Mouse (Mus musculus) layer of hippocampus, postnatal 25 days (tissue): ENCODE results near the gene Syt9. TPM values are rescaled to one million over a fixed set of nuclear protein-coding genes. Genes with fewer than 3 reads are reported as not detected.
"Not testable (repeated sequence)": the region's sequence is repeated elsewhere in the genome, so short reads cannot be mapped to it uniquely, and the experiment has no call there.

ENCODE experiments used
- DNase-seq, 2 experiments: peaks; one replicate each; pipeline ENCODE4 v3.0.0; 2022; ENCODE audit warnings: mixed read lengths in 2 of 2, low spot score in 1 of 2; ENCODE audit errors: extremely low spot score in 1 of 2
- total RNA-seq, 2 experiments: library from RNA; stranded (reverse); gene quantifications; 2 replicates each; pipeline ENCODE4 v1.2.3; 2021

Syt9 gene
- total RNA-seq, 2 experiments from 2014 or later: 3.7 to 5.9 TPM

DNA sequence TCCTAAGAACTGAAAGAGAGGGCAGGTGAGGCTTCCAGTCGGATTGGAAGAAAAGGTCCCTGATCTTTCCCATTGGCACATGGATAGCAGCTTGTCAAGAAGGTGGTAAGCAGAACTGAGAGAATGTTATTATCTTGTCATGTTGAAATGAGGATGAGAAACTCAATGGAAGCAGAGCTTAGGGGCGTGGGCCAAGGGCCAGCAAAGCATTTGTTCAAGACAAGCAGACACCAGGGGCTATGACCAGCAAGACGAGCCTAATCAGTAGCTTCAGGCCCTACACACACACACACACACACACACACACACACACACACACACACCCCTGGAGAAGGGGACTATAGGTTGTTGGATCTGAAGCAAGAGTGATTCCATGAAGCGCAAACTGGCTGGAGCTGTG, 90.6 kb downstream of the Syt9 start:
- DNase-seq: no peak

DNA sequence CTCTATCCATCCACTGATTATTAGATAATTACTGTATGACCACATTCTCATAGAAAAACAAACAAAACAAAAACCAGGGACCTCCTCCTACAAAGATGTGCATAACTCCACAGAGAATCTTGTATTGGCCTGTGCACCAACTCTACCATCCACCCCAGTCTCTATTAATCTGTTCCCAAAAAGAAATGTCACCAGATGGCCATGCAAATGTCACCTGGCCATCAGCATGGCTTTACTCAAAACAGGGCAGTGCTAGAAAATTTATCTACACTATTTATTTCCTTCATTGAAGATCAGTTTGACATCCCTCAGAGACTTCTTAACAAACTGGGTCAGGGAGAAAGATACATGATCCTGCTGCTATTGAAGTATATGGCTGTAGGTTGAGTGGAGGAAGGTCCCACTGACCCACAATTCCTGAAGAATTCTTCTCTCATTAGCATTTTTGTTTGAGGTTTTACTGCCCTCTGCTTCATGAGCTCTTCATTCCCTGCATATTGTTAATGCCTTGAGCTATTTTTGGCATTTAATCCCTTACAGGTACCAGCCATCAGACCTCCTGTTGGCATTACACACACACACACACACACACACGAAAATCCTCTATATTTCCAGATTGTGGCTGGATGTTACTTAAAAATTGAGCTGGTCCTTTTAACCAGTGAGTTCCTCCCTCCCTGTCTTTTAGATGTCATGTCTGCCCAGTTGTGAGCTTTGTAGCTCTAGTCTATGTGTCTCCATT, 91.3 kb downstream of the Syt9 start:
- DNase-seq: no peak

DNA sequence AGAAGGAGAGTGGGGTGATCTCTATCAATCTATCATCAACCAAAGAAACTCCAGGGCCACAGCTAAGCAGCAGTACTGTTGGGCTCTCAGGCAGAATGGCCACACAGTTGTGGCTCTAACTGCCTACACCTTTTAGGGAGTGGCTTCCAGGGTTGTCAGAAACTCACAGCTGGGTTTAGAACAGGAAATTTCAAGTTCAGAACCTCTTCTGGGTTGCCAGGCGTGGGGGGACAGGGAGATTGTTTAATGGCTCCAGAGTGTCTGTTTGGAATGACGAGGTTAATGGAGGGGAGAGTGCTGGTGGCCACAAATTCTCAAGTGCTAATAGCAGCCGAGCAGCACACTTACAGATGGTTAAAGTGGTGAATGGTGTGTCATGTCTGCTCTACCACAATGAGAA, 92.4 kb downstream of the Syt9 start:
- no peak for DNase-seq

DNA sequence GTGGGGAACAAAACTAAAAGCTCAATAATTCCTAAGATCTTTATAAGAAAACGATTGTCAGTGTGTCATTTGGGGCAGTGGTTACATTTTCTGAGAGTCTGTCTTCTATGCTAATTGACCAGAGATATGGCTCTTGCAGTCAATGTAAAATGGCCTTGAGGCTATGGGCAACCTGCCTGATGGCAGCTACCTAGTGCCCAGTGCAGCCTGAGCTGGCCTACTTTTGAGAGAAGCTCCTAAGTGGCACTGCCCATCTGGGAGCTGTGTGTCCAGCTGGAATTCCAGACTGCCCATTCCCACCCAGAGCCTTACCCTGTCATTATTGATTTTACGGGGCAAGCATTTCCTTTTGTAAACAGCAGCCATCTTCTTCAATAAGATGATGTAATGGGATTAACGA, 94.6 kb downstream of the Syt9 start:
- DNase-seq: no peak

DNA sequence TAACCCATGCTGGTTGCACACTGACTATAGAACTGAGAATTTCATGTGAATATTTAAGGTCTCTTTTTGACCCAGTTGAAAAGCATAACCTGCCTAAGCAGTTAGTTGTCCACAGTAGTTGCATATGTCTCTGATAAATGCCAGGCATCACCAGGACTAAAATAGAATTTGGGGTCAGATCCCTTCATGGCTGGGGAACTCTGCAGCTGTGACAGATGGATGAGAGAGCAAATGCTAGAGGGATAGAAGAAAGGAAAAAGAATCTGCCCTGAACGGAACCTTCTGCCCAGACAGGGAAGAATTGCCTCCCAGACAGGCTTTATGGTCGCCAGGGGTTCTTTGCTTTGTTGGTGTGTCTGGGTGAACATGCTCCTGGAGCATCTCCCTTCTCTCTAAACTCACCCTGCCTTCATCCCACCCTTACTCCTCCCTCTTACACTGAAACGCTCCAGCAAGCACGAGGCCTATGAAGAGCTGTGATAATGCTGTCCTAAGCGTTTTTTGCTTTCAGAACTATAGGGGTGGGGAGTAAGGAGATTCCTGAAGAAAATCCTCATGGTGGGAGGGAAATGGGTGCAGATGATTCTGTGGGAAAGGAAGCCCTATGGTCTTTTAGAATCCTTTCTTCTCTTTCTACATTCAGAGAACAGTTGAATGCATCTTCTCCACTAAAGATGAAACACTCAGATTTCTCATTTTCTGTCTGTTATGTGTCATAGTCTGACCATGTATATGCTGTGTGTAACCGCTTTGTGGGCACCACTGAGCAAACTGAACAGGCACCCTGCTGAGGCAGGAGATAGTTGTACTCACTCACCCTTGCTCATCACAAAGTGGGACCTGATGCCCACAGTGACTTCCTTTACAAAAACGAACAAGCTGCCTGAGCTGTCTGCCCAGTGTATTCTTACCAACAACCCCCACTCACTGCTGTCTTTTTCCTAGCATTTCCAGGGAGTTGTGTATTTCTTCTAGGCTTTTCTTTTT, 108.7 kb downstream of the Syt9 start:
- no peak for DNase-seq

DNA sequence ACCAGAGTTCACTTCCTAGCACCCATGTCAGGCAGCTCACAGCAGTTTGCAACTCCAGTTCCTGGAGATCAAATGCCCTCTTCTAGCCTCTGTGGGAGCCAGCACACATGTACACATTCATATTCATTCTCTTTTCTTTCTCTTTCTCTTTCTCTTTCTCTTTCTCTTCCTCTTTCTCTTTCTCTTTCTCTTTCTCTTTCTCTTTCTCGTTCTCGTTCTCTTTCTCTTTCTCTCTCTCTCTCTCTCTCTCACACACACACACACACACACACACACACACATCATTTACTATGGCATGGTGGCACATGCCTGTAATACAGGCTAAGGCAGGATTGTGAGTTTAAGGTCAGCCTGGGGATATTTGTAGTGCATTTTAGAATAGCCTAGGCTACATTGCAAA, 115.2 kb downstream of the Syt9 start:
- not testable (repeated sequence) for DNase-seq

DNA sequence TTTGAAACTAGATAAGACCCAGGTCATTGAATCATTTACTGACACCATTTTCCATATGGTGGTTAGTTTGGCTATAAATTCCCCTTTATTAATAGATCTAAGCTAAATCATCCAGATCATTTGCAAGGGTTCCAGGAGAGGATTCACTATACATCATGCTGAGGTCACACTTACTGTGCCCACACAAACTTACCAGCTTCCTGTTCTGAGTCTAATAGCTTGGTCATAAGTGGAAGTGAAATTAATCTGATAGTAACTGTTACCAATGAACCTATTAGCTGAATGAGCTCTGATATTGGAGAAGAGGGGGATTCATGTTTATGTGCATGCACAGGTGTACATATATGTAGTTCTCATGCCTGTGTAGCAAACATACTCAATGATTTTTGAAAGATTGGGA, 124.9 kb downstream of the Syt9 start:
- no peak for DNase-seq

DNA sequence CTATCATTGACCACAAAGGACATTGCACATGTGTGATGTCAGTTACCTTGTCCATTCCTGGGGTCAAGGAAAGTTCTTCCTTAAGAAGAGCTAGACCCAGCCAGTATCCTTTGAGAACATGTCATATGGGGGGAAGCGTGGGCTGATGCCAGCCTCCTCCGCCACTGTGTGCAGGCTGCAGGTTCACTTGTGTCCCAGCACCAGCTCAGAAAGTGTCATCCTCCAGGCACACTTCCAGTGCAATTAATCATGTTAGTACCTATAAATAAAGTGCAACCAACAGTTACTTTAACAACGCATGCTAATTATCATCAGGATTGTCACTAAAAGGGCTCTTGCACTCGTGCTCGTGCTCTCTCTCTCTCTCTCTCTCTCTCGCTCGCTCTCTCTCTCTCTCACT, 126.4 kb downstream of the Syt9 start:
- DNase-seq: no peak

DNA sequence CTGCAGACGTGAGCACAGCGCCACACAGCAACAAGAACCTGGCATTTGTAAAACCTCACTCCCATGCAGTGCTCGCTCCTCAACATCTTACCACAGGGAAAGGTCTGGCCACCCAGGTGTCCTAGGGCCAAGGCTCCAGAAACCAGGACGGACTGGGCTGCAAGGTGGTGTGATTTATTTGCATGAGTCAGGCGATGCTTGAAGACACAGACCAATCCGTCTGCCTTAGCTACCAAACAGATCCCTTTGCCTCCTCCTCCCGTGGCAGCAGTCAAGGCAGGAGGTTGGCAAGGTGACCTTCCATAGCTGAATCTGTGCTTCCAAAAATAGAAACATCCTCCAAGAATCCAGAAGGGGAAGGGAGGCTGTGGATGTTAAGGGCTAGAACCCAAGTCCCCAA, 130.1 kb downstream of the Syt9 start:
- no peak for DNase-seq

DNA sequence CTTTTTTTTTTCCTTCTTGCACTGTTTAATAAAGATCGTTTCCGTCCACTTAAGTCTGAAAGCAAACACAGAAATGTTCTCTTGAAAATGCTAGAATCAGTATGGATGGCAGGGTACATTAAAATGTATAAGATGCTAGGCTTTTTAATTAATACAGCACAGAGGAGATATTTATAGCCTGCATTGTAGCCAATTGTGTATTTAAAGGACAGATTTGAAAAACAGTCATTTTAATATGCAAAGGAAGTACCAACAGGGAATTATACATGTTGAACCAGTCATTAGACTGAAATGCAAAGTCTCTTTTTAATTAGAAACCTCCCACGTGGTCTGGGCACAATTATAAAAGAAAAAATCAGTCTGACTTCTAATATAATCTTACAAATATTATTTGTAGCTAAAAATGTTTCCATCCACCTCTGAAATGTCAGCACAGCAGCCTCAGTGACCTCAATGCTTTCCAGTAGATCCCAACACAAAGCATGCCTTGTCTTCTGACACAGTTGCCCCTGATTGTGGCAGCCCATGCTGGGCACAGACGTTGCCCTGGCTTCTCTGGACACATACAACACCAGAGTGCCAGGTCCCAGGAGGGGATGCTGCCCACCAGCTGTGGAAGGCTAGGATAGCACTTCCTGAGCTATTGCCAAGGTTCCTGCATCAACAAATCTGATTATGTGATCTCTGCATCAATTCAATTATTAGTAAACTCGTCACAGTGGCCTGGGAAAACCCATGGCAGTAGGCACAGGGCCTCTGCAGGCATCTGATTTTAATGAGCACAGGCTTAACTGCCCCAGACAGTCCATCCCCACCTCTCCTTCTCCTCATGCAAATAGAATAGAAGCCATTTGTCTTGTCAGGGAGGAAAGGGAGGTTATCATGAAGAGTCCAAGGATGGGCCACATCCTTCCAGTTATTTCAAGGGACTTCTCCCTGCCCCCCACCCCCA, 134.5 kb downstream of the Syt9 start:
- DNase-seq: no peak

DNA sequence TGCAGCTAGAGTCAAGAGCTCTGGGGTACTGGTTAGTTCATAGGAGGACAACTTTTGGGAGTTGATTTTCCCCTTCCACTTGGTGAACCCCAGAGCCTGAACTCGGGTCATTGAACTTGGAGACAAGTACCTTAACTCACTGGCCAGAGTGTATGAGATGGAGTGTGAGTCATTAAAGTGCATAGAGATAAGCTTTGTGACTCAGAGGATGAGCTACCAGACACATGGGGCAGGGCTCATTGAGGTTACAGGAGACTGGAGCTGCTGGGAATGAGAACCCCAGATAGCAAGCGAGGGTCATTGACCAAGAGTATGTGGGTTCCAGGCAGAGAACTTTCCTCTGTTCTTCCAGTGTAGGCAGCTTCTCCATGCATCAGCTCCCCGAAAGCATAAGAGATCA, 137.4 kb downstream of the Syt9 start:
- no peak for DNase-seq

DNA sequence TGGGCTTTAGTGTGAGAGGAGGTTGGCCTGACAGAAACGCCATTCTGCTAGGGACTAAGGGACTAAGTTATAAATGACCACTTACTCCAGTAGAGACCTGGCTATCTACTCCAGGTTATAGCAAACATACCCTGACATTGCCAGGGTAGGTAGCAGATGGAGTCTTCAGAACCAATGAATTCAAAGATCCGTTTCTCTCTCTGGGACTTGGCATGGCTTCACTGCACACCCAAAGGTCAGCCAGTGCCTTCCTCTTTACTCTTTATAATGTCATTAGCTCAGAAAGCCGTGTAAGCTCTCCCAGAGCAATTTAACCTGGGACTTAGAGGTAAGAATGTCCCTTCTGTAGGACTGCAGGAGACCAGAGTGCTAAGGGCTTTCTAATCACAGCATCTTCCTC, 139.2 kb downstream of the Syt9 start:
- DNase-seq: no peak

DNA sequence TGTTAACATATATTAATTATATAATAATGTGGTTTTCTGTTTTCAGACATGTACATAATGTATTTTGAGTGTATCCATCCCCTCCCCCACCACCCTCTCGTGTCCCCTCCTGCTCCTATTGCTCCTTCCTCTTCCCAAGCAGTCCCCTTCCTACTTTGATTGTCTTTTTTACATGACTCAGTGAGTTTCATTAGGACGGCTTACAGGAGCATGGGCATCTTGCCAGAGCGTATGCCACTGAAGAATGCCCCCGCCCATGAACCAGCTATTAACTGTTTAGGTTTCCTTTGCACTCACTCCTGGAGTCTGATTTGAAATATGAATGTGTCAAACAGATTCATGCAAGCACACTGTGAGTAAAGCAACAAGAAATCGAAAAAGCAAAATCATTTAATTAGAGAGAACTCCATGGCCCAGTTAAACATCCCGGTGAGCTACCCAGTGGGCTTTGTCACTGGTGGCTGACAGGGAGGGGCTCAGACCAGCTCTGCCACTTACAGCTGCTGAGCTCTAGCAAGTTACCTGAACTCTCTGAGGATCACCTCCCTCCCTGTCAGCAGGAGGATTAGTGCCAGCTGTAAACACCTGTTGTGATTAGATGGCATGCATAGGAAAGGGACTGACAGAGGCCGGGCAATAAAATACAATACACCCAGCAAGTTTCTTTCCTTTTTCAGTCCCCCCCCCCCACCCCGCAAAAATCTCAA, 146.3 kb downstream of the Syt9 start:
- no peak for DNase-seq

DNA sequence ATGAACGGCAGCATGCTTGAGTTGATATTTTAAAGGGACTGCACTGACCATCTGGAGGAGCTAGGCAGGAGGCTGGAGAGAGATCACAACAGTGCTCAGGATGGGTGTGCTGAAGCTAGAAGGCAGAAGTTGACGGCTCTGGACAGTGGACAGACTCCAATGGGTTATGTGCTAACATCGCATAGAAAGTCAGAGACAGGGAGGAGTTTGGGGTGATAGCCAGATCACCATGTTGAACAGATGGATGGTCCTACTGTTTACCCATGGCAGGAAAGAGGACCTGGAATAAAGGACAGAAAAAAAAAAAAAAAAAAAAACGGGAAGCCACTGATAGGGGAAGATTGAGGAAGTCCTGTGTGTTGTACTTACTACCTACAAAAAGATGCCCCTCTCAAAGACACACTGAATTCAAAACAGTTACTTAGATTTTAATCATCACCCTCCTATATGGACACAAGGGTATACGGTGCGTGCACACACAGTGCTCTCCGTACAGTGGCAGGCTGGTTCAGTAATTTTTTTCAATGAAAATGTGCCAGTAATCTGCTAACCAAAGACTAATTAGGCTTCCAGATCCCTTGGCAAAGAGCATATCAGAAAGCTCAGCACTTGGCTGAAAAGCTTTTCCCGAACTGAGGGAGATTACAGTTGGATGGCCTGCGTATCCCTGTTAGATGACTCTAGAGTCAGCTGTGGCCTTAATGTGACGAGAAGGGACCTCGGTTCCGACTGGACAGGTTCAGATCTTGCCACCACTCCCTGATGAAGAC, 148.9 kb downstream of the Syt9 start:
- DNase-seq: no peak

DNA sequence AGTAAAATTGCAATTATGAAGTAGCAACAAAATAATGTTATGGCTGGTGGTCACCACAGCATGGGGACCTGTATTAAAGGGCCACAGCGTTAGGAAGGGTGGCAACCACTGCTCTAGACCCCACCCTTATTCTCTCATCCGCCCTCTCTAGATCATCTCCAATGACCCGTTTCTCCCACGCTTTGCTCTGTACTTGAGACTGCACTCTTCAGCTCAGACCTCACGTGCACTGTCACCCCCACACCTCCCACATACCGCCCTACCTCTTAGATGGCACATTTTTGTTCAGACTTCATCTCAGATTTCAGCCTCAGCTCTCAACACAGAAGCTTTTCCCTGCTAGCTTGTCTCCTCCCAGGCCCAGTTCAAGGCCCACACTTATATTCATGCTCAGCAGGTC, 150.9 kb downstream of the Syt9 start:
- no peak for DNase-seq

DNA sequence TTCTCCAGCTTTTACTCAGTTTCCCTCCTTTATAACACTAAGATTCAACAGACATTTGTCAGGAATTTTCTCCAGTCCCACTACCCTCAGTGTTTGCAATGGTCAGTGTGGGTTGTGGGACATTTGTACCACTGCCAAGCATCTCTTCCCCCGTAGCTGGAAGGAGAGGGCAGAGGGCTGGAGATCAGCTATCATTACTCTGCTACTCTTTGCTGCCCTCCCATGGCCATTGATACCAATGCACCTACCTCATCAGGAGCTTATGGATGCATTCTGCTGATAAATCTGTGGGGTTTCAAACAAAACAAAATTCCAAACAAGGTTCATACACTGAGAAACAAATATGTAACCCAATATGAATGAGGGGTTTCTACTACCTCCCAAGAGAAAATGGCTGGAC, 155.8 kb downstream of the Syt9 start:
- peak; percentile 19 to 72 for DNase-seq

DNA sequence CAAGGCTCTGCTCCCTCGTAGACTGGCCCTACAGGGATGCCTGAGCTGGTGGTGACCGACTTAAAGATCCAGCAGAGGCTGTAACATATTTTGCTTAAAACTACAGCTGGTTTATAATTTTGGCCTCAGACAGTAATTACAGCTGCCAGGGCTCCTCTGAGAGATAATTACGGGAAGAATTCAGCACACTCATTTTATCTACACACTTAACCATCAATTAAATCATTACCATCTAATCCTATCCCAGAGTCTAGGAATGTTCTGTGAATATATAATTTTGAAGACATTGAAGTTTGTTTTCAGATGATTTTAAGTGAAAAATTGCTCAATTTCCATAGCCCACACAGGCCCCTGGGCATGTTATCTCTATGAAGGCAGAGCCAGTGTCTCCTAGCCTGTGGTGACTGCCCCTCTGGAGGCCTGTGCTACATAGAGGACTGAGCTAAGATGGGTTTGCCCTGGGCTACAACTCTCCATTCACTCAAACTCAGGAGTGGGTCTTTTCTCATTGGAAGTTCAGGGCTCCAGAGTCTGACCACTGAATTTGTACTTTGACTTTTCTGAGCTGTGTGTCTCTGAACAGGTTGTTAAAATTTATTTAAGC, 157.7 kb downstream of the Syt9 start:
- no peak for DNase-seq

DNA sequence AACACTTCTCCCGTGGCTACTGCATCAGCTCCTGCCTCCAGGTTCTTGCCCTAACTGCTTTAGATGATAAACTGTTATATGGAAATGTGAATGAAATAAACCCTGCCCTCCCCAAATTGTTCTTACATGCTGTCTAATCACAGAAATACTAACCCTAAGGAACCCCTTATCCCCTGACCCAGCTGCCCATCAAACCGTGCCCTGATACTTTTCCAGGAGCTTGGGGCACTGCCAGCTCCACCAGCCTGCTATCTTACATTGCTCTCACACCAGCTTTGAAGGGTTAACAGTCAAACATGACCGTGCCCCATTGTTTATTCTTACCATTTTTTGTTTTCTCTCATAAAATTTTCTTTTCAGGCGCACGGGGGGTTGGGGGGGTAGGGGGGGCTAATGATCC, 158.8 kb downstream of the Syt9 start:
- DNase-seq: no peak

DNA sequence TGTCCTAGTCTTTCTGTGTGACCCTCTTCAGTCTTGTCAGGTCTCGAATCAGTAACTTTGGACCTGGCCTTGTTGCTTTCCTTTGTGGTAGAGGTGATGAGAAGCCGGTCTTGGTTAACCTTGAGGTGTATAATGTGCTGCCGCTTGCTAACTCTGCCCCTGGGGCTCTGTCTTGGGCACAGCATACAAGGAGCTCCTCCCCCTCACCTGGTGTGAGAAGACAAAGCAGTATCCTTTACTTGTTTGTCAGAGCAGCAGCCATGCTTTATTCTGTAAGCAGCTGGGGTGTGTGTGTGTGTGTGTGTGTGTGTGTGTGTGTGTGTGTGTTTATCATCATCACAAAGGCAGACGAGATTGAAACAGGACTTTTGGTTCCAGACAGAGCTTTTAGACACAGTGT, 164.8 kb downstream of the Syt9 start:
- DNase-seq: no peak
